Mouse (Mus musculus) liver, adult 2 months (tissue): ENCODE results near the gene Col18a1.

Experiments used
- CTCF ChIP-seq: fragments of 200-500 bp; IDR thresholded peaks from 2 replicates; pipeline ENCODE4 v1.5.1; 2011; ENCODE audit warnings: low read depth, low read length, control low read depth
- POLR2A ChIP-seq: fragments of 200-500 bp; IDR thresholded peaks from 2 replicates; pipeline ENCODE4 v1.6.1; 2011; ENCODE audit warnings: low read length, control low read depth; ENCODE audit not compliant: insufficient read depth; ENCODE audit errors: extremely low read depth

DNA sequence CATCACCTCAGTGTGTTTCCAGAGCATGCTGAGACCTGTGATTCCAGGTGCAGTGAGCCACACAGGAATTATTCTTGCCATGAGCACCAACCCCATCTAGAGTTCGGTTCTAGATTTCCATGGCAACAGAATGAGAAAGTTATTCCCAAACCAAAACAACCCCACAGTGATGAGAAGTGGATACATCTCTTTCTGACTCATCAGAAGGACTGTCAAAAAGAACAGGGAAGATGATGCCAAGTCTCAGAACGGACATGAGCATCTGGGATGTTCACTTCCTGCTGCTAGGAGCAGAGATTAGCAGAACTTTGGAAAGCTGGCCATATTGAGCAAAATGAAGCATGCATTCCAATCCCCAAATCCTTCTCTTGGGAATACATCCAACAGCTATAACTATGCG, 13.8 kb upstream of the Col18a1 start:
- TF ChIP-seq POLR2A (no peak), CTCF (no peak)
